Mouse (Mus musculus) heart, postnatal 36 days (tissue): ENCODE data around the gene Pla2g4a. TPM values are rescaled to one million over a fixed set of nuclear protein-coding genes. Genes with fewer than 3 reads are reported as not detected.
"Not testable (repeated sequence)": the region's sequence is repeated elsewhere in the genome, so short reads cannot be mapped to it uniquely, and the experiment has no call there.

Experiments
- DNase-seq, 2 experiments: peaks; one replicate each; pipeline ENCODE4 v3.0.0; 2021 to 2022
- intact Hi-C: fragments of 180-260 bp; cut with DNase I; formaldehyde crosslinking; loops from one replicate; pipeline ENCODE4 v1.15.1; 2025
- total RNA-seq, 2 experiments: library from RNA; stranded (reverse); gene quantifications; 2 replicates each; pipeline ENCODE4 v1.2.3; 2021

Gene Pla2g4a
- total RNA-seq, 2 experiments from 2014 or later, result 2.5 to 3.6 TPM

DNA sequence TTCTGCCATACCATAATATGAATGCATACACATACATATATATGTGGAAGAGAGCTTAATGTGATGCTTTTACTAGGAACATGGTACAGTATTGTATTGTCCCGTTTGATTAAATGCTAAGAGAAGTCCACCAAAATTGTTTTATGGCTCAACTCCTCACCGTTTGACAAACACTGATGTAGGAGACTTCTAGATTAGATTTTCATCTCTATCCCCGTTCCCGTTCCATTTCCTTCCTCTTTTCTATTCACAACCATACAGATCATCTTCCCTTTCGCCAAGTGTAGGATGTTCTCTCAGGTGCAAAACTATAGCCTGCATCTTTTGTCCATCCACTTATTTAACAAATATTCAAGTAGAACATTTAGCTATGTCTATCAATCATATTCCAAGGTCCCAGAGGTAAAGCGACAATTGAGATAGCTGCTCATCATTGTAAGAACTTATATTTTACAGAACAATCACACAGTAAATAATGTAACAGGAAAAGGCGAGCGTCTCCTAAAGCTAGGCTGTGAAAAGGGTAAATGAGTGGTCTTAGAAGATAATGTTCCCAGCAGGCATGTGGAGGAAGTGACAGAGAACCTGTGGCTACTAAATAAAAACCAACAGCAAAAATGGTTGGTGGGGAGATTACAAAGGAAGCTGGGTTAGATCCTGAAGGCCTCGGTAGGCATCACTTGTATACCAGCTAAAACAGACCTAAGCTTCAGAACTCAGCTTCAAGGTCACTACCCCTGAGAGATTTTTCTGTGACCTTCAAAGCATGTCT is 21.6 kb downstream of the Pla2g4a start:
- no peak for DNase-seq
- intact Hi-C loops, result no loop called here

DNA sequence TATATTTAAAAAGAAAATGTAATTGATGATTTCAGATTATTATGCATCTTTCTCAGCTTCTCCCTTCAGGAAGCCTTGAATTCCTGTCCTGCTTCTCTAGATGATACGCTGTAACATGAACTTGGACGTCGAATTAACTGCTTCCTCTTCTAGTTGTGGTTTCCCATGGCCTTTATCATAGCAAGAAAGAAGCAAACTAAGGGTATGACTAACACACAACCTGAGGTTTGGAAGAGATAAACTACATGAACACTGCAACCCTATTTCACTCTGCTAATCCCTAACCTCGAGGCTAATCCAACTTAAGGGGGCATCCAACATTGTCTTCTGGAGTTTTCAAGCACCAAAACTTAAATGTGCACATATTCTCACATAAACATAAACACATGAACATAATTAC is 23.3 kb downstream of the Pla2g4a start:
- intact Hi-C loops, result no loop called here
- no peak for DNase-seq

DNA sequence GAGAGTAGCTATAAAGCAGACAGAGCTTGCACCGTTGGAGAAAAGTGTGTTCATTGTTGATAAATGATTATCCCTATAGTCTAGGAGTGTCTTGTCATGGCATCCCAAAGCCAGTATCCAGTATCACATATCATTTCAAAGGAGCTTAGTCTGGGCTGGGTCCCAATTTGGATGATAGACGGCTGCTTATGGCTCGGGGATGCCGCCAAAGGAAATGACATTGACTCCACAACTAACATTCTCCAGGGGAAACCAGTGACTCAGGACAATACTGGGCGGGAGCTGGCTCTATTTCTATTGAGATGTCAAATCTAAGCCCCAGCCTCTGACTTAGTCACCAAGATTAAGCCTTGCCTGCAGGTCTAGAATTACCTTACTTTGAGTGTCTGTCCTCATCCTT is 31.9 kb downstream of the Pla2g4a start:
- no peak for DNase-seq
- intact Hi-C loops, result no loop called here

DNA sequence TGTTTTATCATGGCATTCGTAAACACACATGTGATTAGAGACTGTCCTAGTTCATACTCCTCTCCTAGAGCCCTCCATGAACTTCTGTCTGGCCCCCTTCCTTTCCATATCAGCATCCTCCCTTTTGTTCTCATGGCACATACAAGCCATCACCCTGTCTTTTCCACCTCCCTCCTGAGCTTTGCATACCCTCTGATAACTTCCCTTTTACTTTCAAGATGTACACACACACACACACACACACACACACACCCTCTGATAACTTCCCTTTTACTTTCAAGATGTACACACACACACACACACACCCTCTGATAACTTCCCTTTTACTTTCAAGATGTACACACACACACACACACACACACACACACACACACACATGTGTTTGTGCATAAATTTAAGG is 37.4 kb downstream of the Pla2g4a start:
- DNase-seq, intact Hi-C loops: not testable (repeated sequence)

DNA sequence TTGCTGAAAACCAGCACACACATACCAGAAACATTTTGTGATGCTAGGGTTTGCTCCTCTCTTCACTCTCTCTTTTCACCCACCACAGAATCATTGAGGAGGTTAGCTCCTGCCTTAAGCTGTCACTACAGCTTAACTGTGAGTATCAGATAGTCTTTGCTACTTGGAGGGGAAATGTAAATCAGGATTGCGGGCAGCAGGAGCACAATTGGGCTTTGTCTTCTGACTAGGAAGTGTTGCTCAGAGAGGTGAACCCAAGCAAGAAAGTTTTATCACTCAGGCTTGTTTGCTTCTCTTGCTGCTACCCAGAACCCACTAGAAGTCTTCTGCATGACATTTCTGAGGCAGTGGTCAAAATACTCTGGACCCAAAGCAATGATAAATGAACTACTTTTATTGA is 38.9 kb downstream of the Pla2g4a start:
- intact Hi-C loops, result no loop called here
- DNase-seq, result no peak

DNA sequence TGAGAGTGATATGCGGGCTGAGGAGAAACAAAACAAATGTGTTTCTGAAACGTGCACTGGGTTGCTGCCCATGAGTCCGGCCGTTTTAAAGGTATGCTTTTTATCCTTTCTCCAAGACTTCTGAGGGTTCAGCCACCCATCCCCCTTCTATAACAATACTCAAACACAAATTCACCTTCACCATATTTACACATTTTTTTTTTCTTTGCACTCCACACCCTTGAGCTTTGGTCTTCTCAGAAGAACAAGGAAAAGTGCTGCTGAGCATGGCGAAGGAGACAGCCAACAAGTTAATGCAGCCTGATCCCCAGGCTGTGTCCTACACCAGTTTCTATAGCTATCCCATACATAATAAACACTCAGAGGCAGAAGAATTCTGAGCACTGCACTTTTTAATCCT is 39.8 kb downstream of the Pla2g4a start:
- DNase-seq, result no peak
- intact Hi-C loops, result no loop called here

DNA sequence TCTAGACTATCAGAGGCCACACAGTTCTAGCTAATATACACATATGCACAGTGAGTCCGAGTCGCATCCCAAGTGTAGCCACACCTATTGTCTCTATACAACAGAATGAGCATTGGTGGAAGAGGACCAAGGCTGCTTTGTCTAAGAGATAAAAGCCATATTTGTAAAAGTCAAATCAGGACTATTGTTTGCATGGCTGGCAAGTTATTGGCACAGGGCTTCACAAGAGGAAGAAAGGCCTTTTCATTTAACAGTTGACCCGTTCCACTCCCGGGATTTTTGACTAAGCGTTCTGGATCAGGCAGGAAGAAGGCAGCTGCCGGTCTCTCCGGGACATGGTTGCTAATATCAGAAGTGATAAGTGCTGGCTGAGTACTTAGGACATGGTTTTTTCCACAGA is 41.8 kb downstream of the Pla2g4a start:
- no peak for DNase-seq

DNA sequence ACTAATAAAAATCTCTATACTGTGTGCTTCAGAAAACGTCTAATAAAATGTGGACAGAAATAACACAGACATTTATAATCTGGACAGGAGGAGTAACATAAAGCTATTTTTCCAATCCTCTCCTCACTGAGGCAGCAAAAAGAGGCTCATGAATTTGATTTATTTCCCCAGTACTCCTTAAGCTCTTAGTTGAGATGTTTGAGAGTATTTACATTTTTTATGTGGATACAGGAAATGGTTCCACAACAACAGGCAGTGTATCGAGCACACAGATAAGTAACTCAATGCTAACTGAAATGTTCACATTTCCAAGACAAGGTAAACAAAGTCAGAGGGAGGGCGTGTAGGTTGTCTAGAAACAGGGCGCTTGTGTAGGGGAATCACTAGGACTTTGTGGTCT is 48.1 kb downstream of the Pla2g4a start:
- intact Hi-C loops, result no loop called here
- DNase-seq, result no peak

More for the DNA sequence above, 41.8 kb downstream of the Pla2g4a start:
- intact Hi-C loops, result no loop called here

DNA sequence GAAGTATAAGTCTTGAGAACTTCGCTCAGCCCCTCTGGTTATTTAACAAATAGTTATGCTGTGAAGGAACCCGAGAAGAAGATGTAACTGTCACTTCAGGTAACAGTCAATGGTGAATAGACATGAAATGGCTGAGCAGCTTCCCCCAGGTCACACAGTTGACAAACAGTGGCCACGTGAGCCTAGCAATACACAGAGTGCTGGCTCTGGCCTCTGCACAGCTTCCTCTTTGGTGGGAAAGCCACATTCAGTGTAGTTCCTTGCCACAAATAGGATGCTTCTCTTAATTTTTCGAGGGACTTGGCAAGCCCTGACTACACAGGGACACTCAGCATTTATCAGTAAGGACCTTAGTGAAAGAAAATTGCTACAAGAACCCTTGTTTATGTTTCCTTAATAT is 50.0 kb downstream of the Pla2g4a start:
- DNase-seq, result no peak

DNA sequence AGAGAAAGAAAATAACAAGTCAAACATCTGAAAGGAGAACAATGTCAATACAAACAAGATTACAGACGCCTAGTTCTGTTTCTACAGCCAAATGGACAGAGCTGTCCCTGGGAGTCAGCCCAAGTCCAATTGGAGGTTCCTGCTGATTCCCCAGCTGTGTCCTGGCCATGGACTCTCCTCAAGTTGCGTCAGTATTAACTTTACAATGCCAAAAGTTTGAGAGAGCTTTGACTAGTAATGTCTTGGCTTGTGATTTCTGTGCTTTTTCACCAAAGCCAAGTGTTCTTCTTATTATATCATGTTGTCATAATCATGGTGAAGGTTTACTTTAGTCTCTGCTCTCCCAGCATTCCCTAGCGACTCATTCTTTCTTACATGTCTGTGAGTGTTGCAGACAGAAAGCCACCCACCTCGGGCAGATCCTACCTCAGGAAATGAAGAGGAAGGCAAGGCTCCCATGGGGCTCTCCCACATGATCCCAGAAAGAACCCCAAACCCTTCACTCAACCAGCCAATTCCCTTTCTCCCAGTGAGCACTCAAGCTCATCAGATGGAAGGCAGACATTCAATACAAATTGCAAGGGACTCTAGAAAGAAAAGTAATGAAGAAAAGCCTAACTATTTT is 63.0 kb downstream of the Pla2g4a start:
- intact Hi-C loops, result no loop called here
- peak; percentile 32 to 34 for DNase-seq

More for the DNA sequence above, 50.0 kb downstream of the Pla2g4a start:
- intact Hi-C loops, result no loop called here

DNA sequence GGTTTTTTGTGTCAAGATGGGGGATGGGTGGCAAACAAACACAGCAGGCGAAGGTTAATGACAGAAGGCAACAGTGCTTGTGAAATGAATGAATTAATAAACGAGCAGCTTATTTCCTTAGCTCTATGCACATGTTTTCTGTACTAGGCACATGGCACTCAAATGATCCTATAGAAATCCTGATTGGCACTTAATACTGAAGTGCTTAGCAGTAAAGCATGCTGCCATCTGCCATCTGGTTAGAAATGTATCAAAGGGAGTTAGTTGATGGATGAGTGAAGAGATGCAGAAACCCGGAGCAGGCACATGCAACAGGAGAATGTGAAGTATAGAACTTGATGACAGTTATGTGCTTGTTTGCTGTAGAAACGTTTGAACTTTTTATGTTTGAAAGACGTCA is 64.5 kb downstream of the Pla2g4a start:
- DNase-seq, result no peak
- intact Hi-C loops, result no loop called here

DNA sequence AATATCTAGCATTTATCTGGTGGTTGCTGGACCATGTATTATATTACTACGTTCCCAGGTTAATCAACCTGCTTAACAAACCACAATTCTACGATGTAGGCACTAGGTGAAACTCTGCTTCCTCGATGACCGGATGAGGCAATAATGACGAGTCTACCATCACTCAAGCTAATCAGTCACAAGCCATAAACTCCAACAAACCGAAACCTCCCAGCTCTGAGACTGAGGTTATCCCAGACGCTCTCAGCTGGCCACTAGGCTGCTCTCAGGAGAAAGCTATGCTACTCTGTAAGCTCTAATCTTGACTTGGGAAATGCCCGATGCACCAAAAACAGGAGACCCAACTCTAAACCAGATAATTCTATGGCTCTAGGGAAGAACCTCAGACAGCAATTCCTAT is 66.2 kb downstream of the Pla2g4a start:
- intact Hi-C loops, result no loop called here
- DNase-seq, result no peak

DNA sequence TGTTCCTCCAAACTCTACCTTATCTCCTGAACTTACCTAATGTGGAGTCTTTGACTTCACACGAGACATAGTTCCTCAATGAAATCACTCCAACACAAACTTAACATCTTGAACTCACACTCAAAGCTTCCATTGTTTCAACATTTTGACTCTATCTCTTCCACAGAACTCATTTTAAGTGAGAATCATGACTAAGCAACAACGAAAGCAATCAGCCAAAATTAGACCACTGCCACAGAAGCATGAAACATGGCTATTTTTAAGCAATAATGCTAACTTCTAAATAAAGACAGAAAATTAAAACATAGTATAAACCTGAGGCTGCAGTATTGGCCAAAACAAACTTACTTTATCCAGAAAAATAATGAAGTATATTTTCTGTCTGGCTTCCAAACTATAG is 67.2 kb downstream of the Pla2g4a start:
- intact Hi-C loops, result no loop called here
- DNase-seq, result no peak

DNA sequence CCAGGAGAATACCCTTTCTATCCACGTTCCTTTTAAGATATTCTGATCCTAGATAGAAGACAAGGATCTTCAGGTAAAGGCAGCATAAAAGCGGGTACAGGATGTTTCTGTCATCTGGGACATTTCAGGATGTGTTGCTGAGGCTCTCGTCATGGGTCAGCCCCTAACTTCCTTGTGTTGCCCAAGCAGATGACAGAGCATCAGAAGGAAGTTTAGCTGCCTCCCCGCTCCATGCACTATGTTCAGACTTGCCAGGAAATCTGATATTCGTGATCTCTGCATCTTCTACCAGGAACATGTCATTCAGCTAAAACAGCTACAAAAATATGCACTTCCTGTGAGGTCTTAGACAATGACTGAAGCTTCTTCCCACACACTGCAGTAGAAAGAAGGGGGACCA is 70.0 kb downstream of the Pla2g4a start:
- intact Hi-C loops, result no loop called here
- no peak for DNase-seq

DNA sequence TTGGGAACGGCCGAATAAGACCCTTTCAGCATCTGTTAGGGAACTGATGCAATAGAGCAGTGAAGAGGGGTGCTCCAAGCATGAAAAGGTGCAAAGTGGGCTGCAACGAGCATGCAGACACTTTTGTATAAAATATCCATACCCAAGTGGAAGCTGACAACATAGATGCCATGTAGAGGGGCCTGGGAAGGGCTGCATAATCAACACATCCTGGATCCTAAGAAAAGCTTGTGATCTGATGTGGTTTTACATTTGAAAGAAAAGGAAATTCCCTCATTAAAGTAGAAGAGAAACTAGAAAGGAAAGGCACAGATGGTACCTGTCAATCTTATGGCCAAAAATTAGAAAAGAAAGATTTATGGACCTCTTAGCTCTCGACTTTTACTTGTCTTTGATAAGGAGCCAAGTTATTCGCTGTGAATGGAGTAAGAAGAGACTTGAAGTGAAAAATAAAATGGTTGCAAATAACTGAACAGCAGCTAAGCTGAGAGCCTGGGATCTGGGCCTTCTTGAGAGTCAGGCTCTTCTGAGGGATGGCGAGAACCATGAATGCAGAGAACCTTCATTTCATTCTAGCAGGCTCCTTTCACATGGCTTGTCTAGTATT is 78.6 kb downstream of the Pla2g4a start:
- no peak for DNase-seq
- intact Hi-C loops, result no loop called here

DNA sequence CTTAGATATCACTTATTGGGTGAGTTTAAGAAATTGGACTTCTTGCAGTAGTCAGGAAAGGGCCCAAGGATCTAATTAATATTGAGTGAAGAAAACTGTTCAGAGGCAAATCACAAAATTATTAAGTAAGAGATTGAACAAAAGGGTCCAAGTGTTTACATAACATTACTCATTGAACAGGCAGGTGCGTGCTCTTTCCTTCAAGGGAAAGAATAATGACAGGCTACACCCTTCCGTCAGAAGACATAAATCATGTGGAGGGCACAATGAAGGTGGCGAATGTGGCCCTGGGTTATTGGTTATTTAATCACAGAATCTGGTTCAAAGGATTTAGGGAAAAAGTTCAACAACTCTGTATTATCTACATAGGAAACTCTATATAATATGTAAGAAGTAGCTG is 82.9 kb downstream of the Pla2g4a start:
- intact Hi-C loops, result no loop called here
- DNase-seq, result no peak

DNA sequence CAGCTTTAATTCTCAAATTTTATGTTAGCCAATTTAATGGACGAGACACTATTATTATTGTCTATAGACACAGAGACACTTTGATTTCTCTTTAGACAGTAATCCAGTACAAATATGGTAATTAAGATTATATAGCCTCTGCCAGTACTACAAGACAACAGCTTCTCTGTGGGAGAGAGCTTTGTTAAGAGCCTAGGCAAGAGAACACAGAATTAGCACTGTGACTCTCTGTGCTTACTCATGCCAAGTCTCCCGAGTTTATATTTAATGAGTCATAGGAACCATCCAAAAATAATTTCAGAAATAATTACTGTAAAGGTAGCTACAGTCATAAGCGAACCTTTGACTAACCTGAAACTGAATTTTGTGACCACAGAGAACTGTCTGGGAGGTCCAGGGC is 84.6 kb downstream of the Pla2g4a start:
- intact Hi-C loops, result no loop called here
- DNase-seq, result no peak

DNA sequence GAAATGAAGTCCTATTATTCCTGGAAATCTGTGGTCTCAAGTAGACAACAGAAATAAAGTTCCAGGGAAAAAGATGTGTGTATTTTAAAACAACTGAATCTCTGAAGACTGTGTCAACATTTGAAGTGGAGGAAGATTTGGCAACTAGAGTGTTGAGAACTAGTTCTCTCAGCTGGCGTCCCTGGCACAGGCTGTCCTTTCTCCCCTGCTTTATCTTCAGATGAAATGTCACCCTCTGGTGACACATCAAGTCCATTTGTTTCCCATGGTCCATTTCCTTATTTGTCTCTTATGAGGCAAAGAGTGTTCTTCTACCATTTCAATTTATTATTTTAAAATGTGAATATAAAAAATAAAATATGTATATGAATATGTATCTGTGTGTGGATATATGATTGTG is 89.5 kb downstream of the Pla2g4a start:
- no peak for DNase-seq
- intact Hi-C loops, result no loop called here

DNA sequence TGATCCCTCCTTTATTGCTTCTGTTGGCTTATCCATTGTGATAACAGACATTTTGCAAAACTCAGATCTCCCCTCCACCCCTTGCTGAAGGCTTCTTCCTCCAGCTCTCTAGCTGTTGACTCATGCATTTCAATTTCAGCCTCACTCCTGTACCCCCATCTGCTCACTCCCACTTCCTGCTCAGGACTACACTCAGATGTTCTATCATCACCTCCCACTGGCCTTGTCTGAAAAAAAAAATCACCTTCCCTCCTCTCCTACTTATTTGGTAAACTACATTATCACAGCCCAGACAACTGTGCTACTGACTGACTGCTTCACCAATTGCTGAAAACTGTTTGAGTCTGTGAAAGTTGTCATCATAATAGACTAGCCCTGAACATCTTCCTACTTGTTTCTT is 93.8 kb downstream of the Pla2g4a start:
- intact Hi-C loops, result no loop called here
- no peak for DNase-seq

DNA sequence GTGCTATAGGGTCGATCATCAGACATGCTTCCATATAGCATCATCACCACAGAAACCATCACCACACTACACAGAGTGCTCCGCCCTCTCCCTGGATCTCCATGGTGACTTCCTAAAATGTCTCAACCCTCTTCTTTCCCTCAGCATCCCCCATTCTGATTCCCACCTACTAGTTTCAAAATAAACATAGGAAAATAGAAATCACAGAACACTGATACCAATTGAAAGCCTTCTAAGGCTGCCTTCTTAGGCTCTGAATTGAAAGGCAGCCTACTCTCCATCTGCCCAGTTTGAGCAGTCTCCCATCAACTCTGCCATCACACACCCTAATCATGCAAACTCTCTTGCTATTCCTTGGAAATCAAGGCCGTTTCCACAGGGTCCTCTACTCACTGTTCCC is 94.9 kb downstream of the Pla2g4a start:
- intact Hi-C loops, result no loop called here

DNA sequence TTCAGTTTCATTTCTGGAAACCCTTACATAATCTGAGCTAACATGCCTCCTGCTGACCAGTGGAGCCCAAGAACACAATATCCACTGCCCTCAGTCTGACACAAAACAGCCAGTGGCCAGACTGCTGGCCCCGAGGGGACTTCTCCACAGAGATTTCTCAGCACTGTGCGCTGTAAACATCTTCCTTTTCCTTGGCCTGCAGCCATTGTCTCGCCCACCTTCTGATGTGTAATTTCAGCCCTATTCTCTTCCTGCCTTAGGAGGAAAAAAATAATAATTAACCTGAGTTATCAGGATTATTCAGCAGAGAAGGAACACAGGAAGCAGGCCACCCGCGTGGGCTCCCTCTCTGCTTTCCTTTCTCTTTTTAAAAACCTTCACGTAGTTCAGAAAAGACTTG is 98.3 kb downstream of the Pla2g4a start:
- intact Hi-C loops, result no loop called here

More for the DNA sequence above, 94.9 kb downstream of the Pla2g4a start:
- DNase-seq, result no peak

DNA sequence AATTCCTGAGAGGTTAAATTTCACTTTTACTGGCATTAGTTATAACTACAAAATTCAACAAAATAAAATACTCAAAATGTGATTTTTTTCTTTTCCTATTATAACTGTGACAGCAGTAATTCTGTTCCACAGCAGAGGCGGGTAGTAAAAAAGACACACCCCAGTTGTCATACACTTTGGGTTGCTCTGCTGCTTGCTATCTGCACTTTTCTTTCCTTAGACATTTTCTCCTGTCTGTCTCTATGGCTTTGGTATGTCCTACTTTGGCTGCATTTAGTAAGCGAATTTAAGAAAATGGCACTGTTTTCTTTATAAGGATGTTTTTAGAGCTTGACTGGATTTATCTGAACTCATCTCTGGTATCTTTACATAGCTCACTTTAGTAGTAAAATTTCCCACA is 98.9 kb downstream of the Pla2g4a start:
- intact Hi-C loops, result no loop called here

More for the DNA sequence above, 98.3 kb downstream of the Pla2g4a start:
- DNase-seq, result peak; percentile 50 to 59

More for the DNA sequence above, 98.9 kb downstream of the Pla2g4a start:
- DNase-seq, result no peak
